Mouse (Mus musculus) embryo, embryonic 9.5 days (tissue): ENCODE data around the gene Kars.

ENCODE experiments used
- DNase-seq: peaks from one replicate; pipeline ENCODE4 v3.0.0-alpha.2; 2017; ENCODE audit errors: extremely low spot score

Kars gene

DNA sequence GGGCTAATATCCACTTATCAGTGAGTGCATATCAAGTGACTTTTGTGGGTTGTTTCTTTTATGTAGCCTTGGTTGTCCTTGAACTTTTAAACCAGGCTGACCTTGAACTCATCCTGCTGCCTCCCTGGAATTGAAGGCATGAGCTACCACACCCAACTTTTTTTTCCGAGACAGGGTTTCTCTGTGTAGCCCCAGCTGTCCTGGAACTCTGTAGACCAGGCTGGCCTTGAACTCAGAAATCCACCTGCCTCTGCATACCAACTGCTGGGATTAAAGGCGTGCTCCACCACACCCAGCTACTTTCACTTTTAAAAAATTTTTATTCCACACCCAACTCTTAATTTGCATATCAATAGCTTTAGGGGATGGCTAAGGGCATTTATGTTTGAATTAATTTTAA is 67.6 kb downstream of the Kars start:
- DNase-seq, result no peak
